Mouse (Mus musculus): Measurements from ENCODE around the gene Strada. TPM values are rescaled to one million over a fixed set of nuclear protein-coding genes. Genes with fewer than 3 reads are reported as not detected.

Gene Strada
- polyA plus RNA-seq, 1 experiment: 58.2 TPM

- no peaks in the 10 kb centered on the region for H3K27me3 ChIP-seq (ENCODE audit: control insufficient read depth, insufficient read depth, low read length)
- 1% methylated on average over 25 of the region's 25 CpGs for WGBS
- peak overlapping the region; percentile 90 for H3K4me3 ChIP-seq (replicated peaks; ENCODE audit: insufficient read depth, low read depth, low read length)
- H3K27ac ChIP-seq (ENCODE audit: insufficient read depth, low read length): peak overlapping the region; percentile 81
- no peak for TF ChIP-seq POLR2A (IDR thresholded peaks at IDR 0.05; ENCODE audit: borderline replicate concordance, insufficient read depth, low read length)
- no peak for TF ChIP-seq CTCF (IDR thresholded peaks at IDR 0.05; ENCODE audit: borderline replicate concordance, insufficient read depth, low read depth, low read length)
- H3K4me1 ChIP-seq (ENCODE audit: control insufficient read depth, insufficient read depth, low read length): peaks cover 24% of the 10 kb centered on the region
- DNase-seq: peak; percentile 72
These were observed 42.6 kb downstream of the Strada start for GRCm38 (mm10) chr11:106159216-106159920.

DNA sequence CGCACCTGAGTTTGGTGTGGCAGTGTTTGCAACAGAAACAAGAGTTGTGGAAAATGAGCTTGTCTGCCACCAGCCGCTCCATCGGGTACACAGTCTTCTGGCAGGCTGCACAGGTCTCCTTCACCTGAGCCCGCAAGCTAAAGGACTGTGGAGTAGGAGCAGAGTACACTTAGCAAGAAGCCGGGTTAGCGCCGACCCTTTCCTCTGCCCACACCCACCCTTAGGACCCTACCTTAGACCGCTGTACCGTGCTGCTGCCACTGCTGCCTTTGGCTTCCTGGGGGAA is 43.1 kb downstream of the Strada start:
- Histone ChIP-seq H3K4me3 (replicated peaks; ENCODE audit: insufficient read depth, low read depth, low read length) (peak overlapping the region; percentile 90), H3K27me3 (ENCODE audit: control insufficient read depth, insufficient read depth, low read length) (no peaks in the 10 kb centered on the region), H3K27ac (ENCODE audit: insufficient read depth, low read length) (peak overlapping the region; percentile 26), H3K4me1 (ENCODE audit: control insufficient read depth, insufficient read depth, low read length) (peaks cover 29% of the 10 kb centered on the region)
- no peak for DNase-seq
- TF ChIP-seq POLR2A (IDR thresholded peaks at IDR 0.05; ENCODE audit: borderline replicate concordance, insufficient read depth, low read length) (no peak), CTCF (IDR thresholded peaks at IDR 0.05; ENCODE audit: borderline replicate concordance, insufficient read depth, low read depth, low read length) (no peak)
- WGBS: 31% methylated on average over 9 of the region's 9 CpGs

DNA sequence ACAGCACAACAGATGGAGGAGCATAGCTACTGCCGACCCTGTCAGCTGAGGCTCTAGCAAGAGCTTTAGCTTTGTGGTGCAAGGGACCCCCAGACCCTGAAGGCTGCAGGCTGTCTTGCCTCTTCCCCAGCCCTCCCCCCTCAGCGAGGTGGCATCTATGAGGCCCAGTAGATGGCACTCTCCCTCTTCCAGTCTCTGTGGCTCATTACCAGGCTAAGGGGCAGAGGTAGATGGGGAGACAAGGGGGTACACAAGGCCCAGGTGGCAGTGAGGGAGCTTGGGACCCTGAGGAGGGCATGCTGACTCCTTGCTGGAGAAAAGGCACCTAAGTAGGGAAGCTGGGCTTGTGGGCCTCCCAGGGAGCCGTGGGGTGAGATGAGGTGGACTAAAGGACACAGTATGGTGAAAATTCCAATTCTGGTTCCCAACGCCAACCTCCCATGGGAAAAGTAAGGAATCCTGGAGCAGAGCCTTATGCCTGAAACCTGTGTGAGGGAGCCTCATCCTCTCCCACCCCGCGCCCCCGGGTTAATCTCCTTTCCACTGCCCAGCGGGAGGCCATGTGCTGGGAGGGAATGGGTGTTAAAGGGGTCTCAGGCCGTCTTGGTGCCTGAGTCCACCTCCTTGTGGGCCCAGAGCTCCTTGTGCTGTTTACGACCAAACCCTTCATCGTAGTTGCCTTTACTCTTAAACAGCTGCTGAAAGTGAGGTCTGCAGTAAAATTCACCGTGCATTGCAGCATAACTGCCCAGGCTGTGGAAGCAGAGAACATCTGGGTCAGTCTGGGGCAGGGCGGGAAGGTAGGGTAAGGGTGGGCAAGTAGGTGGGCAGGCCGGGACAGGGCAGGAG is 43.7 kb downstream of the Strada start:
- DNase-seq: peak; percentile 59 to 69
- TF ChIP-seq POLR2A (IDR thresholded peaks at IDR 0.05; ENCODE audit: borderline replicate concordance, insufficient read depth, low read length): no peak
- peak; percentile 78 for TF ChIP-seq CTCF (IDR thresholded peaks at IDR 0.05; ENCODE audit: borderline replicate concordance, insufficient read depth, low read depth, low read length)
- H3K4me1 ChIP-seq (ENCODE audit: control insufficient read depth, insufficient read depth, low read length): peaks cover 32% of the 10 kb centered on the region
- H3K4me3 ChIP-seq (replicated peaks; ENCODE audit: insufficient read depth, low read depth, low read length): peak overlapping the region; percentile 90
- no peaks in the 10 kb centered on the region for H3K27me3 ChIP-seq (ENCODE audit: control insufficient read depth, insufficient read depth, low read length)
- 37% methylated on average over 14 of the region's 14 CpGs for WGBS
- peak overlapping the region; percentile 48 for H3K27ac ChIP-seq (ENCODE audit: insufficient read depth, low read length)

DNA sequence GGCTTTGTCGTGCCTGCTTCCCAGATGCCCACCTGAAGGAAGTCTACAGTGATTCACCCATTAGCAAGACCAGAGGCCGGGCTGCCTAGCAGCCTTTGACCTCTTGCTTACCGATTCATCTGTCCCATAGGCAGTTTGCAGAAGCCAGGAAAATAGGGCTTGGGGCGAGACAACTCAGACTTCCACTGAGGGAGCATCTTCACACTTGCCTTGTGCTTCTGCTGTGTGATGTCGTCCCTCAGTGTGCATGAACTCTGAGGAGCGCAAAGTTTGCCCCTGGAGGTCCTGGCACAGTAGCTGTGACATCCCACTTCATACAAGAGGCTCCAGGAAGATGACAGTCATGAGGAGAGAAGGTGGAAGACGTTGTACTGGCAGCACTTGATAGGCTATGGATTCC is 44.8 kb downstream of the Strada start:
- DNase-seq: no peak
- TF ChIP-seq CTCF (IDR thresholded peaks at IDR 0.05; ENCODE audit: borderline replicate concordance, insufficient read depth, low read depth, low read length) (no peak), POLR2A (IDR thresholded peaks at IDR 0.05; ENCODE audit: borderline replicate concordance, insufficient read depth, low read length) (no peak)
- 74% methylated on average over 7 of the region's 7 CpGs for WGBS

GRCm38 (mm10) chr11:106156257-106156656 is 45.7 kb downstream of the Strada start:
- WGBS: 48% methylated on average over 1 of the region's 1 CpGs
- Histone ChIP-seq H3K27ac (ENCODE audit: insufficient read depth, low read length) (no peak overlapping the region), H3K4me1 (ENCODE audit: control insufficient read depth, insufficient read depth, low read length) (peaks cover 33% of the 10 kb centered on the region), H3K27me3 (ENCODE audit: control insufficient read depth, insufficient read depth, low read length) (no peaks in the 10 kb centered on the region), H3K4me3 (replicated peaks; ENCODE audit: insufficient read depth, low read depth, low read length) (no peak overlapping the region)
- DNase-seq: no peak
- TF ChIP-seq CTCF (IDR thresholded peaks at IDR 0.05; ENCODE audit: borderline replicate concordance, insufficient read depth, low read depth, low read length) (no peak), POLR2A (IDR thresholded peaks at IDR 0.05; ENCODE audit: borderline replicate concordance, insufficient read depth, low read length) (no peak)

More for the DNA sequence above, 44.8 kb downstream of the Strada start:
- H3K27ac ChIP-seq (ENCODE audit: insufficient read depth, low read length): no peak overlapping the region
- peaks cover 35% of the 10 kb centered on the region for H3K4me1 ChIP-seq (ENCODE audit: control insufficient read depth, insufficient read depth, low read length)
- no peaks in the 10 kb centered on the region for H3K27me3 ChIP-seq (ENCODE audit: control insufficient read depth, insufficient read depth, low read length)
- H3K4me3 ChIP-seq (replicated peaks; ENCODE audit: insufficient read depth, low read depth, low read length): no peak overlapping the region

DNA sequence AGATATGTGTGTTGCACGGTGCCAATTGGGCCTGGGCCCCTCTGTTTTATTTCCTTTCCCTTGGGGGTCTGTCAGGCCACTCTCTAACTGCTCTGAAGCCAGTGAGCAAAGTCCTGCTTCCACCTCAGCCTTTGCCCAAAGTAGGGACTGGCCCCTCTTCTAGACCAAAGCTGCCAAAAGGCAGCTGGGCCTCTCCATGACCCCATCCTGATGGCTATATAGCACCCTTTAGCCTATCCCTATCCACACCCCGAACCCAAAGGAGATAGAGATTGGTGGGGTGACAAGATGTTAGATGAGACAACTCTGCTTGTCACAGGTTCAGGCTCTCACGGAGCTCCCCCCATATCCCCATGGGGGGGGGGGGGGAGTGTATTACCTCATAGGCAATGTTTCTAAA is 46.2 kb downstream of the Strada start:
- TF ChIP-seq POLR2A (IDR thresholded peaks at IDR 0.05; ENCODE audit: borderline replicate concordance, insufficient read depth, low read length) (no peak), CTCF (IDR thresholded peaks at IDR 0.05; ENCODE audit: borderline replicate concordance, insufficient read depth, low read depth, low read length) (no peak)
- 13% methylated on average over 3 of the region's 3 CpGs for WGBS
- Histone ChIP-seq H3K27me3 (ENCODE audit: control insufficient read depth, insufficient read depth, low read length) (no peaks in the 10 kb centered on the region), H3K27ac (ENCODE audit: insufficient read depth, low read length) (0 out of 2 replicates have a peak overlapping the region, but pooled peaks have one; percentile 33), H3K4me3 (replicated peaks; ENCODE audit: insufficient read depth, low read depth, low read length) (no peak overlapping the region), H3K4me1 (ENCODE audit: control insufficient read depth, insufficient read depth, low read length) (peaks cover 28% of the 10 kb centered on the region)
- no peak for DNase-seq

GRCm38 (mm10) chr11:106154770-106155169 is 47.2 kb downstream of the Strada start:
- Histone ChIP-seq H3K4me3 (replicated peaks; ENCODE audit: insufficient read depth, low read depth, low read length) (no peak overlapping the region), H3K27me3 (ENCODE audit: control insufficient read depth, insufficient read depth, low read length) (no peaks in the 10 kb centered on the region), H3K4me1 (ENCODE audit: control insufficient read depth, insufficient read depth, low read length) (peaks cover 27% of the 10 kb centered on the region), H3K27ac (ENCODE audit: insufficient read depth, low read length) (0 out of 2 replicates have a peak overlapping the region, but pooled peaks have one; percentile 0)
- DNase-seq: no peak
- no peak for TF ChIP-seq CTCF (IDR thresholded peaks at IDR 0.05; ENCODE audit: borderline replicate concordance, insufficient read depth, low read depth, low read length)
- no peak for TF ChIP-seq POLR2A (IDR thresholded peaks at IDR 0.05; ENCODE audit: borderline replicate concordance, insufficient read depth, low read length)
- 35% methylated on average over 2 of the region's 2 CpGs for WGBS

All from cerebellum, adult 2 months (tissue).